Mouse (Mus musculus): ENCODE measurements around the gene Ptp4a2. TPM values are rescaled to one million over a fixed set of nuclear protein-coding genes. Genes with fewer than 3 reads are reported as not detected.

Gene Ptp4a2
- polyA plus RNA-seq, 1 experiment from 2014 or later, result 92.4 TPM

DNA sequence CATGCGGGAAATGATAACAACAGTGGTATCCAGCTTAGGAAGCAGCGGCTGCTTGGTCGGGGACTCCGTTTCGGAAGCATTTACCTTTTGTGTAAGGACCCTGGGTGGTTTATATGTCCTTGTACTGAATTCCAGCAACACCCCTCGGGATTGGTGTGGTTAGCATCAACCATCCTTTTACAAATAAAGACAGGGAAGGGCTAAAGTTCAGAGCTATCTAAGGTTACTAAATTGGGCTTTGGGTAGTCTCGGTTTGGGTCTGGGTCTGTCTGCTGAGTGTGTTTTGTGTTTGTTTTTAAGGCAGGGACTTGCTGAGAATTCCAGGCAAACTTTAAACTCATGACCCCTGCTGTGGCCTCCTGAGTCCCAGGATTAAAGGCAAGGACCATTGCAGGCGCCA, 15.2 kb upstream of the Ptp4a2 start:
- ATAC-seq (no peak), DNase-seq (ENCODE audit: low read depth, low spot score) (no peak)
- CTCF ChIA-PET, result interaction anchor here (1.4 kb wide), 1 partner anchor 11 kb away, joined by 4 read pairs; no protein-coding TSS in a partner anchor
- no peaks in the 10 kb centered on the region for H3K27me3 ChIP-seq
- no peak for TF ChIP-seq CTCF (IDR thresholded peaks at IDR 0.05)
- in situ Hi-C loops (cut with MboI; ENCODE audit: low pct_unique_long_range_greater_than_20kb), result no loop called here
- POLR2A ChIA-PET, result no interaction called here

DNA sequence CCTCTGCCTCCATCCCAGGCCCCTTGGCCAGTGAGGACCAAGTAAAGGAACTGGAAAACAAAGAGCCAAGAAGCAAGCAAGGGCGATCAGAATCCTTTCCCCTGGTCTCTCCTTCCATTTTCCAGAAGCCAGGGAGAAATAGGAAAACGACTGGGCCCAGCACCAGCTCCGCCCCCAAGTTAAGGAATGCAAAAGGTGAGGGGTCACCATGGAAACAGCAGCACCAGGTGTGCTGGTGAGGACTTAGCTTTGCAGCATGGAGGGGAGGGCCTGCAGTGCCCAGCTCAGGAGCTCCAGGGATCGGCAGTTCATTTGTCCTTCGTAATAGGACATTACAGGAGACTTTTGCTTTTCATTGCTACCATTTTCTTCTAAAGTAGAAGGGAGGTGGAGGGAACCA, 13.0 kb upstream of the Ptp4a2 start:
- no peak for TF ChIP-seq CTCF (IDR thresholded peaks at IDR 0.05)
- in situ Hi-C loops (cut with MboI; ENCODE audit: low pct_unique_long_range_greater_than_20kb), result no loop called here
- no peak for ATAC-seq
- no peaks in the 10 kb centered on the region for H3K27me3 ChIP-seq
- POLR2A ChIA-PET, result no interaction called here
- CTCF ChIA-PET, result no interaction called here
- no peak for DNase-seq (ENCODE audit: low read depth, low spot score)

DNA sequence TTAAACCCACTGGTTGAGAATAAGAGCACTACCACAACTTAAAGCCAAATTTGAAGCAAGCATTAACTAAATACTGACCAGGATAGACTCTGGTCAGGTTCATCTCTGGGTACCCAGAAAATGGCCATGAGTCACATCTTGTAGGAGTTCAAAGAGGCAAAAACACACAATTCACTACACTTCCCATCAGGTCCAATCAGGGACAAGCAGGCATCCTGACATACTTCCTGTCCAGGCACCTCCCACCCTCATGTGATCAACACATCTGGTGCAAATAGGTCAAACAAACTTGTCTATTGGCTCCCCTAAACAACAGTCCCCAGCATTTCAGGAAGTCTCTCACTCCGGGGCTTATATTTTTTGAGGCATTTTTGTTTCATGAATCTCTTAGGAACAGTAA, 7.7 kb upstream of the Ptp4a2 start:
- TF ChIP-seq CTCF (IDR thresholded peaks at IDR 0.05), result no peak
- in situ Hi-C loops (cut with MboI; ENCODE audit: low pct_unique_long_range_greater_than_20kb), result no loop called here
- POLR2A ChIA-PET, result no interaction called here
- no peak for ATAC-seq
- CTCF ChIA-PET, result no interaction called here
- DNase-seq (ENCODE audit: low read depth, low spot score), result no peak
- H3K27me3 ChIP-seq, result no peaks in the 10 kb centered on the region

DNA sequence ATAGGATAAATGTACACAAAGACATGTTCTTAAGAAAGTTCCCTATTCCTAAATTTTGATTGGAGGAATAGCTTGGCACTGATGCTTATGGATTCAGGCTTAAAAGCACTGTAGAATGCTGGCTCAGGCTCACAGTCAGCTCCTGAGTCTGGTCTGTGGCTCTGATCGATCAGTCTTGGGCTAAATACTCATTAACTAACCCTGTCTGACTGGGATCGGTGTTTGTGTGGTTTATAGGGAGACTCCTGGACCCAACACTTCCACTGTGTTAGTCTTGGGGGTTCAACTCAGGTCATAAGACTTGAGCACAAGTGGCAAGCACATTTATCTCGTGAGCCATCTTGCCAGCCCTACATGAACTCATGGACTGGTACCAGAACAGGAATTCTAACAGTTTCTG, 6.0 kb upstream of the Ptp4a2 start:
- no peaks in the 10 kb centered on the region for H3K27me3 ChIP-seq
- DNase-seq (ENCODE audit: low read depth, low spot score), result no peak
- CTCF ChIA-PET, result interaction anchor here (1.7 kb wide), 1 partner anchor 15 kb away, joined by 4 read pairs; no protein-coding TSS in a partner anchor
- POLR2A ChIA-PET, result no interaction called here
- in situ Hi-C loops (cut with MboI; ENCODE audit: low pct_unique_long_range_greater_than_20kb), result no loop called here
- no peak for TF ChIP-seq CTCF (IDR thresholded peaks at IDR 0.05)
- ATAC-seq, result no peak

DNA sequence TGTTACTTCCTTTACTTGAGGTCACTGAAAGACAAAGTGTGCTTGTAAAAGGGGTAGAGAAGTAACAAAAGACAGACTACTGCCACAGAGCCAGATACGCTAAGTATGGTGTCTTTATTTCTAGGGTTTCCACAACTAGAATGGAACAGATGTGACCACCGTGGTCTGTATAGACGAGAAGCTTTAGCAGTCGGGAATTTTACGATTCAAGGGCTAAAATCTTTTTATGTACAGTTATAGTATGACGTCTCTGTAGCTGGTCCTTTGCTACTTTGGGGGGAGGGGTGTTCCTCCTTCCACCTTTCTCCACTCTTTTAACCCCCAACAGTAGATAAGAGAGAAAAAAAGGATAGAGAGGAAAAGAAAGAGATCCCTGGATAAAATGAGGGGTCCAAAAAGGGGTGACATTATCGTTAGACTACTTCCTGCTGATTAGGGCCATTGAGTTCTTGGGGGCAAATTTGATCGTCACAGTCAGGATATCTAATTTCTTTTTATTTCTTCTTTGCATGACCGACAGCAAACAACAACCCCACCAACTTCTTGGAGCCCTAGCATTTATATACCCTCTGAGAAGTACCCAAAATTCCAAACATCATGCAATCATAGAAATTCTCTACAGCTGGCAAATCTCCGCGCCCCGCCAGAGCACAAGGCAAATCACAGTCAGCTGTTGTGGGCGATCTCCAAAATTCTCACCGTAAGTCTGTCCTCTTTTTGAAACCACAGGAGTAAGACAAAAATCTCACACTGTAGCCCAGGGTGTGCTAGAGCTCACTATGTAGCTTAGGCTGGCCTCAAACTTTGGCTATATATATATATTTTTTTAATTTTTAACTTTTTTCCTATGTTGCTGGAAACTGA, 818 bp downstream of the Ptp4a2 start:
- POLR2A ChIA-PET, result no interaction called here
- TF ChIP-seq CTCF (IDR thresholded peaks at IDR 0.05), result no peak
- in situ Hi-C loops (cut with MboI; ENCODE audit: low pct_unique_long_range_greater_than_20kb), result no loop called here
- CTCF ChIA-PET, result interaction anchor here (1.5 kb wide), 1 partner anchor 9 kb away, joined by 6 read pairs; no protein-coding TSS in a partner anchor
- H3K27me3 ChIP-seq, result no peaks in the 10 kb centered on the region
- DNase-seq (ENCODE audit: low read depth, low spot score) (no peak), ATAC-seq (no peak)

DNA sequence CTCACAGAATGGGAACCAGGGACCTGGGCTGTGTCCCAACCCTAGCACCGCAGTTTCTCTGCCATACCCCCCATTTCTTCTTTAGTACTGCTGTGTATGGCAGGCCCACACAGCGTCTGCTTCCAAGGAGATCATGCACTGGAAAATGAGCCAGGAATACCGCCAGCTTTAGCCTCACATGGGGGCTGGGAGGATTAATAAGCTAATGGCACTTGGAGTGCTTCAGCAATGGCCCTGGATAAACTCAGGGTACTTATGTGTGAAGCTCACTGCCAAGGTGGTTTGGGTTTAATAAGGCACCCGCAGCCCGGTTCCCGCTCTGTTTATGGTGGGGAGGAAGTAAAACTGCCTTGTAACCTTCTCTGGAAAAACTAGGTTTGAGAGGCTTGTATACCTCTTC, 6.6 kb downstream of the Ptp4a2 start:
- ChIA-PET POLR2A (no interaction called here), CTCF (no interaction called here)
- no peak for DNase-seq (ENCODE audit: low read depth, low spot score)
- ATAC-seq, result no peak
- in situ Hi-C loops (cut with MboI; ENCODE audit: low pct_unique_long_range_greater_than_20kb), result no loop called here
- TF ChIP-seq CTCF (IDR thresholded peaks at IDR 0.05), result no peak
- no peaks in the 10 kb centered on the region for H3K27me3 ChIP-seq

DNA sequence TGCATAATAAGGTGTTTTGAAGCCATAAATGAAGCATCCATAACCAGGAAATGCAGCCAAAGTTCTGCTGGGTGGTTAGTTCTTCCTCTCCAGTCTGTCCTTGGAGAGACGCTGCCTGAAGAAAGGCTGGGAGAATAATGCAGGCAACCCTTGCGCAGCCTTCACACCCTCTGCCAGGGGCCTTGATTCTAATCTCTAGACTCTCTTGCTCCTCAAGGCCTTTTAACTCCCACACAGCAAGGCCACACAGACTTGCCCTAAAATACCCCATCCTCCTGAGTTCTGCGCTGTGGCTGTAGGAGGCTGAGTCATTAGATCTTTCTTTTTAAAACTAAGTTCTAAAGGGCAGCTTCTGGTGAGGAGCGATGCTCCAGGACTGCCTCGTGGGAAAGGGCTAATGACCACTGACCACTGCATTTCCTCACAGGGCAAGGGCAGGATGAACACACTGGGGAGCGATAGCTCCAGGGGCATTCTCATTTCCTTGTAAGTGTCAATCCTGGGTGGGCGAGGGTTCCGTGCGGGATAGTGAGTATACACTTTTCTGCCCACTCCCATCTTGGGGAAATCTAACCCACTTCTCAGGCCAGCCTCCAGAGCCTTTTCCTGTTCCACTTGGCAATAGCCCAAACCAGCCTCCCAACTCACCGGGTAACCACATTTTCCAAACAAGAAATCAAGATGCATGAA, 7.6 kb downstream of the Ptp4a2 start:
- ChIA-PET POLR2A (interaction anchor here (0.6 to 1.3 kb wide), 2 partner anchors 26 to 121 kb away, joined by 3 to 5 read pairs; no protein-coding TSS in a partner anchor), CTCF (interaction anchor here (0.8 to 1.3 kb wide), 3 partner anchors 9 to 269 kb away, joined by 3 to 4 read pairs (median 3); no protein-coding TSS in a partner anchor)
- no peak for TF ChIP-seq CTCF (IDR thresholded peaks at IDR 0.05)
- in situ Hi-C loops (cut with MboI; ENCODE audit: low pct_unique_long_range_greater_than_20kb), result no loop called here
- ATAC-seq, result no peak
- DNase-seq (ENCODE audit: low read depth, low spot score), result no peak
- H3K27me3 ChIP-seq, result no peaks in the 10 kb centered on the region

DNA sequence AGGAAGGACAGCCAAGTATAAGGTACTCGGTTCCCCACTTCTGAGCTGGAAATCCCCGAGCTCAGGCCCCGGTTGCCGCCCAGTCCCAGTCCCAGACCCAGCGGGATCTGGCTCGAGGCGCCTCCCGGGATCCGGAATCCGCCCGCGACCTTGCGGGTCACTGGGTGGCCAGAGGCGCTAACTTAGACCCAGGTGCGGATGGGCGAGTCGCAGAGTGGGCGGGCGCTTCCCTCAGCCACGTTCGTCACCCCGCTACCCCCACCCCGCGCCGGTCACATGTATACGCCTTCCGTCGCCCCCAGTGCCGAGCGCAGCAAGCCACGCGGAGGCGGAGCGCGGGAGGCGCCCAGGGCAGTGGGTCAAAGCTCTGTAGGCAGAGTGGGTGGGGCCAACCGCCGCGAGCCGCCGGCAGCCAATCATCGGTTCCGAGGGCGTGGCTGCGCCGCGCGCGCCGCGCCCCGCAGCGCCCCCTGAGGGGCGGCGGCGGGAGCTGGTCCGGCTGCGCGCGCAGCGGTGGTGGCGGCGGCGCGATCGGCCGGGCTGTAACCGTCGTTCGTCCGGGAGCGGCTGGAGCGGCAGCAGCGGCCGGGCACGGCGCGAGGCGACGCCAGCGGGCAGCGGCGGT, 8.8 kb downstream of the Ptp4a2 start:
- peak; percentile 89 for ATAC-seq
- in situ Hi-C loops (cut with MboI; ENCODE audit: low pct_unique_long_range_greater_than_20kb), result no loop called here

DNA sequence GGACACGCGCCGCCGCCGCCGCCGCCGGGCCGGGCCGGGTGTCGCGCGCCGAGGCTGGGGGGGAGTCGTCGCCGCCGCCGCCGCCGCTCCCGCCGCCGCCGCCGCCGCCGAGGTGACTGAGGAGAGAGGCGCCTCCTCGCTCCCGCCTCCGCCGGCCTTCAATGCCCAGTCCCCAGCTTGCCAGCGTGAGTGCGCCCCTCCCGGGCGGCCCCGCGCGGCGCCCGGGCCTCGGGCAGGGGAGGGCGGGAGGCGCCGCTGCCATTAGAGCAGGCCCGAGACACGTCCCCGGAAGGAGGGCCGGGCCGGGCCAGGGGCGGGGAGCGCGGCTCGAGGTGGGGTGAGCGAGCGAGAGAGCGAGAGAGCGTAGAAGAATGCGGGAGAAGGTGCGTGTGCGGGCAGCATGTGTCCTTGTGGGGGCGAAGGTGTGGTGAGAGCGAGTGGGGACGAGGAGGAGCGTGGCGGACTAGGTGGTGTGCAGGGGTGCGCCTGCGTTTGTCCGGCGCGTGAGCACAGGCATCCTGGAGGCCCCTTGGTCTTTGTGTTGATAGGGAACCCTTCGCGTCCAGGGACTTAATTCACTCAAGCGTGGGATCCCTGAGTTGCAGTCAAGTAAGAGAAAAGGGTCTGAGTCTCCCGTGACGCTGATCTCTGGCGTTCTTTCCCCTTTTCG, 9.5 kb downstream of the Ptp4a2 start:
- DNase-seq (ENCODE audit: low read depth, low spot score) (no peak), ATAC-seq (peak; percentile 47)
- CTCF ChIA-PET, result interaction anchor here (1.0 to 2.4 kb wide), 3 partner anchors 9 to 38 kb away, joined by 3 to 6 read pairs (median 4); partner anchors contain the start of gene Ptp4a2
- in situ Hi-C loops (cut with MboI; ENCODE audit: low pct_unique_long_range_greater_than_20kb), result no loop called here
- H3K27me3 ChIP-seq, result no peaks in the 10 kb centered on the region
- POLR2A ChIA-PET, result interaction anchor here (0.7 to 1.3 kb wide), 3 partner anchors 8 to 189 kb away, joined by 3 read pairs; no protein-coding TSS in a partner anchor
- TF ChIP-seq CTCF (IDR thresholded peaks at IDR 0.05), result peak; percentile 24

More for the DNA sequence above, 8.8 kb downstream of the Ptp4a2 start:
- POLR2A ChIA-PET, result interaction anchor here (0.7 to 1.3 kb wide), 3 partner anchors 9 to 48 kb away, joined by 3 to 5 read pairs (median 3); no protein-coding TSS in a partner anchor
- peak; percentile 58 for TF ChIP-seq CTCF (IDR thresholded peaks at IDR 0.05)
- DNase-seq (ENCODE audit: low read depth, low spot score), result peak; percentile 75
- CTCF ChIA-PET, result interaction anchor here (0.8 to 2.4 kb wide), 6 partner anchors 9 to 267 kb away, joined by 3 to 6 read pairs (median 4); partner anchors contain the start of gene Ptp4a2
- H3K27me3 ChIP-seq, result no peaks in the 10 kb centered on the region
